Mouse (Mus musculus): ENCODE measurements around the gene Acat2. TPM values are rescaled to one million over a fixed set of nuclear protein-coding genes. Genes with fewer than 3 reads are reported as not detected.
A peak's percentile ranks its signal among the peaks of the same experiment; 100 is the strongest.

Acat2 gene
- polyA plus RNA-seq, 1 experiment from 2014 or later = 352 TPM

GRCm38 (mm10) chr17:12921073-12921472, 39.5 kb downstream of the Acat2 start:
- Histone ChIP-seq H3K9me3 (replicated peaks) (no peaks in the 10 kb centered on the region), H3K4me2 (replicated peaks) (no peak overlapping the region), H3K4me1 (peaks cover 7% of the 10 kb centered on the region; the same call in 1 of the 2 replicates), H3K27me3 (no peaks in the 10 kb centered on the region), H3K9ac (no peak overlapping the region), H3K4me3 (no peak overlapping the region), H3K27ac (no peak overlapping the region), H3K36me3 (peaks cover 70% of the 10 kb centered on the region)
- WGBS = 94% methylated on average over 1 of the region's 1 CpGs
- no peak for ATAC-seq (ENCODE audit: low FRiP score)

GRCm38 (mm10) chr17:12916588-12917380, 43.8 kb downstream of the Acat2 start:
- 1% methylated on average over 40 of the region's 40 CpGs for WGBS
- Histone ChIP-seq H3K4me2 (replicated peaks) (peak overlapping the region; percentile 91), H3K27ac (peak overlapping the region; percentile 90), H3K9ac (peak overlapping the region; percentile 96), H3K9me3 (replicated peaks) (no peaks in the 10 kb centered on the region), H3K4me3 (peak overlapping the region; percentile 79), H3K36me3 (peaks cover 51% of the 10 kb centered on the region), H3K27me3 (no peaks in the 10 kb centered on the region), H3K4me1 (peaks cover 11% of the 10 kb centered on the region)
- peak; percentile 77 for ATAC-seq (ENCODE audit: low FRiP score)

- H3K36me3 ChIP-seq = peaks cover 51% of the 10 kb centered on the region
- under 1% methylated on average over 56 of the region's 56 CpGs for WGBS
Measured at GRCm38 (mm10) chr17:12915881-12916583, 44.5 kb downstream of the Acat2 start, which contains the start of gene Mrpl18. TSS of gene Mrpl18 (minus strand) at chr17:12916345.

DNA sequence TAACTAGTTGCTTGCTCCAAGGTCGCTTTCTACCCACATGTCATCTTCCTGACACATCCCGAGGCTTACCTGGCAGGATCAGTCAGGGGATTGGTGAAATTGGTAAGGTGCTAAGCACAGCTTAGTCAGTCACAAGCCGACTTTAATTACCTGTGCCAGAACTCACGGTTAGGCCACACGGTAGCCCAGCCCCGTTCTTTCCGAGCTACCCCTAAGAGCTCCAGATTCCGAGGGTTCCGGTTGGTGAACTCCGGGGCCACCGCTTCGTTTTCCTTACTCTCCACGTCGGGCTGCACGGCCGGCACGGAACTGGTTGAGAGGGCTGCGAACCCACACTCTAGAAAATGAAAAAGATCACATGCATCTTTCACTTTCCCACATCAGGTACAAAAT, 45.1 kb downstream of the Acat2 start, which contains the start of gene Tcp1:
Gene Tcp1, plus strand, starts transcription at position 214 of the 393 bp plus-strand sequence.
- Histone ChIP-seq H3K4me3 (peak within 1 kb of the TSS; percentile 79), H3K9ac (peak within 1 kb of the TSS; percentile 96), H3K4me2 (replicated peaks) (peak within 1 kb of the TSS; percentile 91), H3K27me3 (no peaks in the 10 kb centered on the region), H3K9me3 (replicated peaks) (no peaks in the 10 kb centered on the region), H3K36me3 (peaks cover 51% of the 10 kb centered on the region), H3K4me1 (peaks cover 11% of the 10 kb centered on the region), H3K27ac (peak within 1 kb of the TSS; percentile 90)
- ATAC-seq (ENCODE audit: low FRiP score) = 0 out of 2 replicates have a peak, but pooled peaks have one; percentile 12
- WGBS = 2% methylated on average over 18 of the region's 18 CpGs

More at GRCm38 (mm10) chr17:12915881-12916583, 44.5 kb downstream of the Acat2 start, which contains the start of gene Mrpl18:
- ATAC-seq (ENCODE audit: low FRiP score) = peak; percentile 100
- Histone ChIP-seq H3K4me3 (peak within 1 kb of the TSS; percentile 79), H3K27ac (peak within 1 kb of the TSS; percentile 90), H3K9ac (peak within 1 kb of the TSS; percentile 96), H3K9me3 (replicated peaks) (no peaks in the 10 kb centered on the region), H3K4me2 (replicated peaks) (peak within 1 kb of the TSS; percentile 91), H3K27me3 (no peaks in the 10 kb centered on the region), H3K4me1 (peaks cover 11% of the 10 kb centered on the region)

DNA sequence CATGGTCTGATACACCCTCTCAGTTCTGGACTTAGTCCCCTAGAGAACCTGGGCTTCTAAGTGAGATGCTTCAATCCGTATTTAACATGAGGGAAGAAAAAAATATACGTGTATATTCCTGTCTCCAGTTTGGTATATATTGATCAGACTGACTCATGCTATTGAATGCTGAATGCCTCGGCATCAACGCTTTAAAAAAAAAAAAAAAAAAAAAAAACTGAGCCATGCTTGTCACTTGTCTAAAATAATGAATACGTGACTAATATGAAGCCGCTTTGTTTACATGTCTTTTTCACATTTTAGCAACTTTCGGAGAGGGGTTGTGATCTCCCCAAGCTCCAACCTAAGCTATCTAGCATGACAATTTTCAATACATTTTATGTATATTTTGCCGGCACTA, 50.2 kb downstream of the Acat2 start:
- no peak overlapping the region for H3K4me3 ChIP-seq
- no peaks in the 10 kb centered on the region for H3K27me3 ChIP-seq
- peaks cover 4% of the 10 kb centered on the region for H3K4me1 ChIP-seq
- WGBS = 93% methylated on average over 8 of the region's 8 CpGs
- no peak overlapping the region for H3K9ac ChIP-seq
- peaks cover 41% of the 10 kb centered on the region for H3K36me3 ChIP-seq
- no peaks in the 10 kb centered on the region for H3K9me3 ChIP-seq (replicated peaks)
- H3K27ac ChIP-seq = no peak overlapping the region
- ATAC-seq (ENCODE audit: low FRiP score) = no peak
- H3K4me2 ChIP-seq (replicated peaks) = no peak overlapping the region

DNA sequence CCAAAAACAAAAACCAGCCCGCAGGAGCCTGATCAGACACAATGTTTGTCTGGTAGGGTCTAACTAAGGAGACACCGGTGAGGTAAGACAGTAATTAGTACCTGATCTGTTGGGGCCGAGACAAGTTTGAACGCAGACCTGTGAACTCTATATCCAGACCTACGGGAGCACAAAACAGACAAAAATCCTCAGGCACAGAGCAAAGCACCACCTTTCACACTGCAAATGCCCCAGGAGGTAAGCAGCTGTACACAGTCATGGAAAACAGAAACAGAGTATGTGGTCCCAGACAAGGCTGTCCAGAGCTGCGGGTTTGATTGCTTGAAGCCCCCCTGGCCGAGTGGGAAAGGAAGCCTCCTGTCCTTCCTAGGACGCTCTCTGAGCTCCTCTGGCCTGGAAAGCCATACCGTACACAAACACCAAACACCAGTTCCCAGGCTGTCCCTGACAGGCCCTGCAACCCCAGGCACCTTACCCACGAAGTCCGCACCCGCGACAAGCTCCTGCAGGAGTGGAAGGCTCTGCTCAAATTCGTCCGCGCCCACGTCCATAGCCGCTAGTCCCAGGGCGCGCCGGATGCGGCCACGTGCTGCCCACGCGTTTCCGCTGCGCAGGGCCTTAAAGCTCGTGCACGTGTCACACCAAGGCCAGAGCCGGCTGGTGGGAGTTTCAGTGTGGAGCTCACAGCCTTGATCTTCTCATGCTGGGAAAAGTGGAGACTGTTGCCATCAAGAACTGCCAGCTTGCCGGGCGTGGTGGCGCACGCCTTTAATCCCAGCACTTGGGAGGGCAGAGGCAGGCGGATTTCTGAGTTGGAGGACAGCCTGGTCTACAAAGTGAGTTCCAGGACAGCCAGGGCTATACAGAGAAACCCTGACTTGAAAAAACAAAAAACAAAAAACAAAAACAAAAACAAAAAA, 50.9 kb downstream of the Acat2 start, which contains the start of gene Pnldc1:
Gene Pnldc1, minus strand, starts transcription at position 870 of the 920 bp plus-strand sequence.
- Histone ChIP-seq H3K4me1 (no peaks in the 10 kb centered on the region), H3K27ac (no peak within 1 kb of the TSS), H3K4me2 (replicated peaks) (no peak within 1 kb of the TSS), H3K4me3 (no peak within 1 kb of the TSS), H3K9me3 (replicated peaks) (no peaks in the 10 kb centered on the region), H3K9ac (no peak within 1 kb of the TSS), H3K27me3 (no peaks in the 10 kb centered on the region), H3K36me3 (peaks cover 41% of the 10 kb centered on the region)
- ATAC-seq (ENCODE audit: low FRiP score) = no peak
- WGBS = 77% methylated on average over 35 of the region's 35 CpGs

DNA sequence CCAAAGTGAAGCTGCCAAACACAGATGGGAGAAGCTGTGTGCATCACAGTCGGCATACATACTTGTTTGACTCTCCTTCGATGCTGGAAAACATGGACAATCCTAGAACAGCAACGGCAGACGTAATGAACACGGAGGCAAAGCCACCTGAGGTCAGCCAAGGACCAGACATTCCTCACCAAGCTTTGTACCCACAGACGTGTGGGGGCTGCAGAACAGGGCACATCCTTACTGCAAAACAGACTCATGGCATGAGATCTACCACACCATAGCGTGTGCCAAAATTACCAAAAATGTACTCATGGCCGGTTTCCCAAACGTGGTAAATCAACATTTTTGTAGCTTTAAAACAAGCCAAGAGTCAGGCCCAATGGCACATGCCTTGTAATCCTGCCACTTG, 54.1 kb downstream of the Acat2 start:
- H3K27me3 ChIP-seq = no peaks in the 10 kb centered on the region
- no peaks in the 10 kb centered on the region for H3K9me3 ChIP-seq (replicated peaks)
- no peak for ATAC-seq (ENCODE audit: low FRiP score)
- 0 out of 2 replicates have a peak, but pooled peaks cover 5% of the 10 kb centered on the region for H3K4me1 ChIP-seq
- no peak overlapping the region for H3K27ac ChIP-seq
- no peak overlapping the region for H3K4me3 ChIP-seq
- WGBS = 91% methylated on average over 9 of the region's 9 CpGs
- peaks cover 24% of the 10 kb centered on the region for H3K36me3 ChIP-seq
- no peak overlapping the region for H3K4me2 ChIP-seq (replicated peaks)
- no peak overlapping the region for H3K9ac ChIP-seq

GRCm38 (mm10) chr17:12905810-12906209, 54.7 kb downstream of the Acat2 start:
- H3K4me3 ChIP-seq = no peak overlapping the region
- H3K4me2 ChIP-seq (replicated peaks) = no peak overlapping the region
- no peaks in the 10 kb centered on the region for H3K9me3 ChIP-seq (replicated peaks)
- H3K4me1 ChIP-seq = 0 out of 2 replicates have a peak, but pooled peaks cover 5% of the 10 kb centered on the region
- no peak for ATAC-seq (ENCODE audit: low FRiP score)
- H3K36me3 ChIP-seq = peaks cover 23% of the 10 kb centered on the region
- H3K9ac ChIP-seq = no peak overlapping the region
- no peaks in the 10 kb centered on the region for H3K27me3 ChIP-seq
- WGBS = 81% methylated on average over 4 of the region's 4 CpGs
- no peak overlapping the region for H3K27ac ChIP-seq

DNA sequence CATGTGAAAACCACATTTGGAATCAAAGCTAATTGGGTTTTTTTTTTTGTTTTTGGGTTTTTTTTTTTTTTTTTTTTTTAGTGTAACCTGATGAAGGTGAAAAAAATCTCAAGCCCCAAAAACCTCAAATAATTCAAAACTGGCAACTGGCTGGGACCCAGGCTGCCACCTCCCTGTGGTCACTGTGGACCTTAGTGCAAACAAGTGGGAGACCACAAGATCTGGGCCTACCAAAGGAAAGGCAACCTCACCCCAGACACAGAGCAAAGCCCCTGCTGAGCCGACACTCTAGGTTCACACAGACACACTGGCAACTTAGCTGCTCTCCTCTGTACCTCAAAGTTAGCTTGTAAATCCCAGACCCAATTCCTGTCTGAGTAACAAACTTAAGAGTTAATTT, 56.2 kb downstream of the Acat2 start:
- no peaks in the 10 kb centered on the region for H3K27me3 ChIP-seq
- no peak overlapping the region for H3K4me3 ChIP-seq
- no peak overlapping the region for H3K27ac ChIP-seq
- 0 out of 2 replicates have a peak, but pooled peaks cover 5% of the 10 kb centered on the region for H3K4me1 ChIP-seq
- WGBS = 79% methylated on average over 1 of the region's 1 CpGs
- H3K4me2 ChIP-seq (replicated peaks) = no peak overlapping the region
- H3K36me3 ChIP-seq = peaks cover 21% of the 10 kb centered on the region
- H3K9ac ChIP-seq = no peak overlapping the region
- ATAC-seq (ENCODE audit: low FRiP score) = no peak
- no peaks in the 10 kb centered on the region for H3K9me3 ChIP-seq (replicated peaks)

DNA sequence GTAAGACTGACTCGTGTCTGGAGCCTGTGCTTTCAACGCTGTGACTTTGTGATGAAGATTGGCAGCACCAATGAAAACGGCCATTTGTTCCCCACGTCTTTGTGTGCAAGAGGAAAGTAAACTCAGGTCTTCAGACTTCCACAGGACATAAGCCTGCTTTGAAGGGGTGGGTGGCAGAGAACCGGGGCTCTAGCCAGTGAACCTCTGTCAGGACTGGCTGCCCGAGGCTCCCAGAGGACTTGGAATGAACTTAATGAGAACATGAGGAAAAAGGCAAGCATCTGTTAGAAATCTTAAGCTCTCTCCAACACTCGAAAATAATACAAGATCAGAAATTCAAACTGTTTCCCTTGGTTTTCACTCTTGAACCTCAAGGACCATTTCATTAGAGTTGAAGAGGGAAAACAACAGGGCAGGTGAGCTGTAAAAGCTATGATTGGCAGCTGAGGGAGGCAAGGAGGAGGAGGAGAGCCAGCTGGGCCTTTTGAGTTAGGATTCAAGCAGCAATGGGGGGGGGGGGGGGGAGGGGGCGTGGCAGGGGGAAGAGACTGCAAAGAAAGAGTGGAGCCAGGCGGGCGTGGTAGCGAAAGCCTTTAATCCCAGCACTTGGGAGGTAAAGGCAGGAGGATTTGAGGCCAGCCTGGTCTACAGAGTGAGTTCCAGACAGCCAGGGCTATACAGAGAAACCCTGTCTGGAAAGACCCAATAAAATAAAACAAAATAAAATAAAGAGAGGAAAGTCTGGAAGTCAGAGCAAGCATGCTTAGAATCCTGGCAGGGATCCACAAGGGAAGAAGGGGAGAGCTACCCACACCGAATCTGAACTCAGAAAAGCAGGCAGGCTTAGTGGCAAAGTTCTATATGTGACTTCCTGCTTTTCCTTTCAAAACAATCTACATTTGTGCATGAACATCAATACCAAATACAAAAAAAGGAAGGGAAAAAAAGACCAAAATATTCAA, 56.9 kb downstream of the Acat2 start:
- no peaks in the 10 kb centered on the region for H3K9me3 ChIP-seq (replicated peaks)
- 41% methylated on average over 11 of the region's 12 CpGs for WGBS
- H3K4me2 ChIP-seq (replicated peaks) = no peak overlapping the region
- H3K4me3 ChIP-seq = no peak overlapping the region
- 0 out of 2 replicates have a peak overlapping the region, but pooled peaks have one; percentile 8 for H3K27ac ChIP-seq
- no peaks in the 10 kb centered on the region for H3K27me3 ChIP-seq
- H3K36me3 ChIP-seq = peaks cover 24% of the 10 kb centered on the region
- H3K9ac ChIP-seq = no peak overlapping the region
- 0 out of 2 replicates have a peak, but pooled peaks cover 5% of the 10 kb centered on the region for H3K4me1 ChIP-seq
- no peak for ATAC-seq (ENCODE audit: low FRiP score)

- H3K9ac ChIP-seq = no peak overlapping the region
- H3K27ac ChIP-seq = no peak overlapping the region
- 92% methylated on average over 6 of the region's 6 CpGs for WGBS
- ATAC-seq (ENCODE audit: low FRiP score) = no peak
- 0 out of 2 replicates have a peak, but pooled peaks cover 5% of the 10 kb centered on the region for H3K4me1 ChIP-seq
- H3K4me2 ChIP-seq (replicated peaks) = no peak overlapping the region
- no peaks in the 10 kb centered on the region for H3K9me3 ChIP-seq (replicated peaks)
- no peaks in the 10 kb centered on the region for H3K27me3 ChIP-seq
- H3K4me3 ChIP-seq = no peak overlapping the region
- H3K36me3 ChIP-seq = peaks cover 24% of the 10 kb centered on the region
Measured at GRCm38 (mm10) chr17:12902291-12902690, 58.3 kb downstream of the Acat2 start.

Measured in hindbrain, embryonic 12.5 days (tissue).